9 mouse cellular contexts compared by ENCODE assay signal in genomic region chr10:128376099-128376454, GRCm38 (mm10). TPM values are rescaled to one million over a fixed set of nuclear protein-coding genes. Genes with fewer than 3 reads are reported as not detected.
DNase-seq lines count a peak whose midpoint lies in the region; ATAC-seq and TF ChIP-seq lines count a peak whose summit lies in the region.
"Had no signal": no experiment of that assay in that cellular context is flagged by ENCODE, and none has a peak within 500 bp of the region (broad histone marks: within the 10 kb centered on the region; RNA-seq: fewer than 3 reads in every experiment).

No protein-coding gene starts in this region.

- H3K4me1 ChIP-seq in lung, adult 2 months (ENCODE audit: control insufficient read depth, insufficient read depth, low read length): peaks cover 15% of the 10 kb centered on the region
- H3K4me1 ChIP-seq in embryonic facial prominence, embryonic 15.5 days: peaks cover 24% of the 10 kb centered on the region
- H3K4me1 ChIP-seq in intestine, postnatal 0 days (replicated peaks; ENCODE audit: control insufficient read depth, insufficient read depth, low read length): 0 out of 2 replicates have a peak, but pooled peaks cover 3% of the 10 kb centered on the region
- H3K4me1 ChIP-seq in neural tube, embryonic 13.5 days (replicated peaks): peaks cover 27% of the 10 kb centered on the region

- H3K27ac ChIP-seq in embryonic facial prominence, embryonic 15.5 days (replicated peaks): peak overlapping the region; percentile 93
- no peak overlapping the region for H3K27ac ChIP-seq in intestine, postnatal 0 days (ENCODE audit: low read depth, low read length)
- H3K27ac ChIP-seq in neural tube, embryonic 13.5 days (replicated peaks): peak overlapping the region; percentile 98

- H3K9me3 ChIP-seq in embryonic facial prominence, embryonic 15.5 days (replicated peaks): no peaks in the 10 kb centered on the region
- H3K9me3 ChIP-seq in intestine, postnatal 0 days (ENCODE audit: control insufficient read depth): no peaks in the 10 kb centered on the region
- H3K9me3 ChIP-seq in neural tube, embryonic 13.5 days: no peaks in the 10 kb centered on the region

- intact Hi-C loops in left cerebral cortex, postnatal 4 days (cut with DNase I): no loop called here

- TF ChIP-seq CTCF in lung, adult 2 months (IDR thresholded peaks at IDR 0.05; ENCODE audit: insufficient read depth, low read length): no peak
- TF ChIP-seq CTCF in intestine, postnatal 0 days (IDR thresholded peaks at IDR 0.05; ENCODE audit: low read depth): no peak

- H3K36me3 ChIP-seq in embryonic facial prominence, embryonic 15.5 days: peaks cover 27% of the 10 kb centered on the region
- peaks cover 7% of the 10 kb centered on the region; the same call in 1 of the 2 replicates for H3K36me3 ChIP-seq in intestine, postnatal 0 days (ENCODE audit: control insufficient read depth, insufficient read depth)
- H3K36me3 ChIP-seq in neural tube, embryonic 13.5 days: peaks cover 30% of the 10 kb centered on the region

- H3K4me2 ChIP-seq in embryonic facial prominence, embryonic 15.5 days (replicated peaks): peak overlapping the region; percentile 75
- peak overlapping the region; percentile 93 for H3K4me2 ChIP-seq in intestine, postnatal 0 days (replicated peaks; ENCODE audit: low read depth)
- peak overlapping the region; percentile 79 for H3K4me2 ChIP-seq in neural tube, embryonic 13.5 days

- DNase-seq in lung, adult 2 months: no peak
- no peak for DNase-seq in lung, postnatal 10 days
- DNase-seq in urinary bladder, postnatal 10 days (ENCODE audit: low spot score): no peak
- no peak for DNase-seq in left cerebral cortex, postnatal 4 days

- ATAC-seq in embryonic facial prominence, embryonic 15.5 days (ENCODE audit: insufficient number of reproducible peaks, low FRiP score, low TSS enrichment, low read depth): no peak
- no peak for ATAC-seq in intestine, postnatal 0 days
- ATAC-seq in neural tube, embryonic 13.5 days (ENCODE audit: low read depth): no peak
- no peak for ATAC-seq in CD4-positive, CD25-positive, alpha-beta regulatory T cell, adult 4 months

- H3K9ac ChIP-seq in embryonic facial prominence, embryonic 15.5 days: peak overlapping the region; percentile 97
- peak overlapping the region; percentile 81; the same call in 1 of the 2 replicates for H3K9ac ChIP-seq in intestine, postnatal 0 days (ENCODE audit: low read depth, low read length)
- H3K9ac ChIP-seq in neural tube, embryonic 13.5 days: peak overlapping the region; percentile 100

- peak overlapping the region; percentile 66 for H3K4me3 ChIP-seq in lung, adult 2 months (replicated peaks; ENCODE audit: extremely low read depth, low read depth, low read length)
- peak overlapping the region; percentile 89 for H3K4me3 ChIP-seq in embryonic facial prominence, embryonic 15.5 days (replicated peaks)
- peak overlapping the region; percentile 69 for H3K4me3 ChIP-seq in intestine, postnatal 0 days (ENCODE audit: low read depth, low read length)
- peak overlapping the region; percentile 96 for H3K4me3 ChIP-seq in neural tube, embryonic 13.5 days

- 53% methylated on average over 4 of the region's 4 CpGs for WGBS in lung, adult 2 months
- WGBS in embryonic facial prominence, embryonic 15.5 days: 50% methylated on average over 4 of the region's 4 CpGs
- WGBS in intestine, postnatal 0 days: 54% methylated on average over 4 of the region's 4 CpGs
- WGBS in neural tube, embryonic 13.5 days: 42% methylated on average over 4 of the region's 4 CpGs

- TF ChIP-seq POLR2A in lung, adult 2 months (IDR thresholded peaks at IDR 0.05; ENCODE audit: borderline replicate concordance, extremely low read depth, low read depth, low read length): no peak

- H3K27me3 ChIP-seq in embryonic facial prominence, embryonic 15.5 days: no peaks in the 10 kb centered on the region
- no peaks in the 10 kb centered on the region for H3K27me3 ChIP-seq in intestine, postnatal 0 days (replicated peaks; ENCODE audit: control insufficient read depth, insufficient read depth, low read length)
- no peaks in the 10 kb centered on the region for H3K27me3 ChIP-seq in neural tube, embryonic 13.5 days

RNA-seq across cellular contexts. Expression of gene Ankrd52, which starts 0.8 kb away (rescaled TPM):
- polyA plus RNA-seq in lung, adult 2 months (2012; rRNA removed): 24.5 and 31.6 TPM in 2 replicates
- polyA plus RNA-seq in embryonic facial prominence, embryonic 15.5 days (2015; fragmentation: Nextera tagmentation; extraction: Ambion mirVana): 11.0 and 12.1 TPM in 2 replicates
- 4.0 and 4.9 TPM in 2 replicates for polyA plus RNA-seq in intestine, postnatal 0 days (2015; fragmentation: Nextera tagmentation; extraction: Ambion mirVana)
- 9.5 and 12.1 TPM in 2 replicates for polyA plus RNA-seq in neural tube, embryonic 13.5 days (2015; fragmentation: Nextera tagmentation; extraction: Ambion mirVana)
- 1 to 10 TPM; 2.3 to 3.3 TPM for polyA plus RNA-seq in CD4-positive, CD25-positive, alpha-beta regulatory T cell, adult 4 months (2017; shearing (Covaris generic))
- total RNA-seq in left cerebral cortex, postnatal 4 days (2021): 10 to 100 TPM; 84.9 to 85.5 TPM

RNA-seq across cellular contexts. Expression of gene Coq10a, which starts 7.3 kb away (rescaled TPM):
- 28.9 and 48.7 TPM in 2 replicates for polyA plus RNA-seq in lung, adult 2 months (2012; rRNA removed)
- 19.4 and 20.4 TPM in 2 replicates for polyA plus RNA-seq in embryonic facial prominence, embryonic 15.5 days (2015; fragmentation: Nextera tagmentation; extraction: Ambion mirVana)
- polyA plus RNA-seq in intestine, postnatal 0 days (2015; fragmentation: Nextera tagmentation; extraction: Ambion mirVana): 21.1 and 22.3 TPM in 2 replicates
- 34.9 and 41.0 TPM in 2 replicates for polyA plus RNA-seq in neural tube, embryonic 13.5 days (2015; fragmentation: Nextera tagmentation; extraction: Ambion mirVana)
- polyA plus RNA-seq in CD4-positive, CD25-positive, alpha-beta regulatory T cell, adult 4 months (2017; shearing (Covaris generic)): 10 to 100 TPM; 14.5 to 15.7 TPM
- 10 to 100 TPM; 57.7 to 58.1 TPM for total RNA-seq in left cerebral cortex, postnatal 4 days (2021)

RNA-seq across cellular contexts. Expression of gene Slc39a5, which starts 25.0 kb away (rescaled TPM):
- 0.42 TPM in 1 of 2 replicates, not detected in the other for polyA plus RNA-seq in lung, adult 2 months (2012; rRNA removed)
- 0.13 TPM in 1 of 2 replicates, not detected in the other for polyA plus RNA-seq in embryonic facial prominence, embryonic 15.5 days (2015; fragmentation: Nextera tagmentation; extraction: Ambion mirVana)
- 109 and 114 TPM in 2 replicates for polyA plus RNA-seq in intestine, postnatal 0 days (2015; fragmentation: Nextera tagmentation; extraction: Ambion mirVana)
- not detected in 2 replicates for polyA plus RNA-seq in neural tube, embryonic 13.5 days (2015; fragmentation: Nextera tagmentation; extraction: Ambion mirVana)
- not detected for polyA plus RNA-seq in CD4-positive, CD25-positive, alpha-beta regulatory T cell, adult 4 months (2017; shearing (Covaris generic))
- under 1 TPM; 0.40 to 0.42 TPM for total RNA-seq in left cerebral cortex, postnatal 4 days (2021)
- total RNA-seq: hematopoietic stem cell, adult 5-6 weeks had no signal

RNA-seq across cellular contexts. Expression of gene Nabp2, which starts 35.2 kb away (rescaled TPM):
- polyA plus RNA-seq in lung, adult 2 months (2012; rRNA removed): 22.1 and 23.4 TPM in 2 replicates
- polyA plus RNA-seq in embryonic facial prominence, embryonic 15.5 days (2015; fragmentation: Nextera tagmentation; extraction: Ambion mirVana): 66.2 and 75.7 TPM in 2 replicates
- polyA plus RNA-seq in intestine, postnatal 0 days (2015; fragmentation: Nextera tagmentation; extraction: Ambion mirVana): 79.2 and 82.5 TPM in 2 replicates
- polyA plus RNA-seq in neural tube, embryonic 13.5 days (2015; fragmentation: Nextera tagmentation; extraction: Ambion mirVana): 124 and 129 TPM in 2 replicates
- polyA plus RNA-seq in CD4-positive, CD25-positive, alpha-beta regulatory T cell, adult 4 months (2017; shearing (Covaris generic)): 10 to 100 TPM; 63.3 to 77.5 TPM
- total RNA-seq in left cerebral cortex, postnatal 4 days (2021): 10 to 100 TPM; 95.1 to 99.1 TPM

RNA-seq across cellular contexts. Expression of gene Rnf41, which starts 35.4 kb away (rescaled TPM):
- polyA plus RNA-seq in lung, adult 2 months (2012; rRNA removed): 24.4 and 25.5 TPM in 2 replicates
- polyA plus RNA-seq in embryonic facial prominence, embryonic 15.5 days (2015; fragmentation: Nextera tagmentation; extraction: Ambion mirVana): 44.0 and 45.0 TPM in 2 replicates
- polyA plus RNA-seq in intestine, postnatal 0 days (2015; fragmentation: Nextera tagmentation; extraction: Ambion mirVana): 29.1 and 33.1 TPM in 2 replicates
- polyA plus RNA-seq in neural tube, embryonic 13.5 days (2015; fragmentation: Nextera tagmentation; extraction: Ambion mirVana): 73.4 and 74.3 TPM in 2 replicates
- polyA plus RNA-seq in CD4-positive, CD25-positive, alpha-beta regulatory T cell, adult 4 months (2017; shearing (Covaris generic)): 10 to 100 TPM; 28.7 to 51.8 TPM
- total RNA-seq in left cerebral cortex, postnatal 4 days (2021): 10 to 100 TPM; 92.0 to 94.7 TPM

Comparison
In these comparisons a context has a peak if more than half of its experiments do, and no peak if none do; other contexts are left out.
1. RNA of gene Slc39a5, which starts 25.0 kb away (polyA plus RNA-seq): 109 to 114 TPM in intestine, postnatal 0 days; not detected in CD4-positive, CD25-positive, alpha-beta regulatory T cell, adult 4 months, 0.13 TPM in embryonic facial prominence, embryonic 15.5 days, not detected in neural tube, embryonic 13.5 days and 0.42 TPM in lung, adult 2 months; every median in the first group is over 10 times any median in the second.
2. Peak in every context shown above with its lines, with median percentiles within 50 percentile points of each other: H3K4me3 ChIP-seq, H3K4me2 ChIP-seq and H3K9ac ChIP-seq.